Mouse (Mus musculus): ENCODE results near the gene Rabif.

Rabif gene

GRCm38 (mm10) chr1:134555871-134556670 is 61.6 kb downstream of the Rabif start:
- peak; percentile 61 for DNase-seq

DNA sequence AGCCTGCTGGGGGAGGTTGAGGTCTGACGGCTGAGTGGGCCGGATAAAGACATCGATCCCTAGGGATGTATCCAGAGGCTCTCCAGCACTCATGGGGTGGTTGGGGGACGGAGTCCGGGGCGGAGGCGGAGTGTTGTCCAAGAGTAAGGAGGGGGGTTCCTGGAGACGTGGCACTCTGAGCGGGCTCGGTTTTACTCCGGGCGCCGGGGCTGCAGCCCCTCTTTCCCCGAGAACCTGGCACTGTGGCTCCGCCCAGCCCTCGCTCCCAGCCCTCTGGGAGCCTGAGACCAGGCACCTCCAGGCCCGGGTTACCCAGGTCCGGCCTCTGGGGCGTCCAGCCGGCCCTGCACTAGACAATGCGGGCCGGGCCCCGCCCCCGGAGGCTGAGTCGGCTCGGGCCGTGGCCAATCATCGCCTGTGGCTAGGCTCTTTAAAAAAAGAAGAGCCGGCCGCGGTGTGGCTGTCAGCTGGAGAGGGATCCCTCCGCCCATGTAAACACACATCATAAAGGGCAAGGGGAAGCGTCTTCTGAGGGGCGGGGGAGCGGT is 62.3 kb downstream of the Rabif start:
- DNase-seq = peak; percentile 97
